Mouse (Mus musculus): Measurements from ENCODE around the gene Ewsr1. TPM values are rescaled to one million over a fixed set of nuclear protein-coding genes. Genes with fewer than 3 reads are reported as not detected.

Gene Ewsr1
- polyA plus RNA-seq, 1 experiment, result 178 TPM

DNA sequence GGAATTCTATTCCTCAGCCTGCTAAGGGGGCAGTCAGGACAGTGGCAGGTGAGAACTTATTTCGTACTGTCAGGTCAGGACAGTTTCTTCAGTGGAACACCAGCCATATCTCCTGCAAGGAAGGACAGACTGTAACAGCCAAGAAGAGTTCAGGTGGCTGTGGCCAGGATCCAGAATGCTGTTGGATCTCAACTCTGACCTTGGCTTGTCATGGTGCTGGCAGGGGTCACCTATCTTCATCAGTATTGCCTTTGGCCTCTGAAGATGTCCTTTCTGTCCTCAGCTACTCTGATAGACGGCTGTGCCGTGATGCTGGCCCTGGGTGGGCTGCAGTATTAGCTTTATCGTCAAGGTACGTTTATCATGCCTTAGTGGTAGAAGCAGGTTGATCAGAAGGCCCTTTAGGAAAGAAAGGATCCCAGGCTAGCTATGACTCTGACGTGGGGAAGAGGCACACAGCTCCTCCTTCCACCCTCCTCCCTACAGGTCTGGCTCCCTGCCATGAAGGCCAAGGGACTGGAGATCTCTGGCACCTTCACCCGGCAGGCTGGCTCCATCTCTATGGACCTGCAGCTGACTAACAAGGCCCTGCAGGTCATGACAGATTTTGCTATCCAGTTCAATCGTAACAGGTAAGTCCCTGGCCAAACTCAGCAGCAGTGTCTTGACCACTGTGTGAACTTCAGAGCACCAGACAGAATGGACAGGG is 61.8 kb downstream of the Ewsr1 start:
- Histone ChIP-seq H3K36me3 (ENCODE audit: control insufficient read depth, insufficient read depth) (peaks cover 40% of the 10 kb centered on the region), H3K79me2 (ENCODE audit: control insufficient read depth, insufficient read depth) (no peaks in the 10 kb centered on the region), H3ac (ENCODE audit: control insufficient read depth, insufficient read length, low read depth) (no peak overlapping the region)

DNA sequence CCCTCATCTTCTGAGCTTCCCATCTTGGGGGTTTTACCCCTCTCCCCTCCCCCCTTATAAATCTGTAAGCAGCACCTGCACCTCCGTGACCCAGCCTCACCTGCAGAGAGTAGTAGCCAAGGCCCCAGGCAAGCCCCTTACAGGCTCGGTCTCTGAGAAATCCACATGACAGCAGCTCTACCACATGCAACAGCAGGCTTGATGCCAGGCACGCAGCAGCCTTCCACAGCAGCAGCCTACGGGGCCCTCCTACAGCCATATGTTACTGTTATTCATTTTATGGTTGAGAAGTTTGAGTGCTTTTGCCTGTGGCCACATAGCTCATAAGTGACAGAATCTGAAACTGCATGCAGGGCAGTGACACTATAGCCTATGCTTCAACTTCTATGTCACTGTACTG is 63.6 kb downstream of the Ewsr1 start:
- H3K27me3 ChIP-seq (ENCODE audit: control insufficient read depth, insufficient read depth, insufficient read length), result no peaks in the 10 kb centered on the region
- TF ChIP-seq MAX (IDR thresholded peaks at IDR 0.05) (no peak), CEBPB (IDR thresholded peaks at IDR 0.05; ENCODE audit: low read depth) (no peak), CTCF (IDR thresholded peaks at IDR 0.05; ENCODE audit: control insufficient read depth, insufficient read depth, insufficient read length) (no peak), MYOD1 (IDR thresholded peaks at IDR 0.05; ENCODE audit: control insufficient read depth, insufficient read length, low read depth) (no peak), USF1 (IDR thresholded peaks at IDR 0.05; ENCODE audit: low read depth) (no peak), FOSL1 (IDR thresholded peaks at IDR 0.05; ENCODE audit: insufficient read depth, low read length, poor library complexity, severe bottlenecking) (no peak)
- H3K4me3 ChIP-seq (ENCODE audit: insufficient read depth, poor library complexity, severe bottlenecking), result no peak overlapping the region
- H3K79me3 ChIP-seq (ENCODE audit: low read depth), result no peaks in the 10 kb centered on the region
- peaks cover 57% of the 10 kb centered on the region for H3K36me3 ChIP-seq (ENCODE audit: control insufficient read depth, insufficient read depth)
- no peaks in the 10 kb centered on the region for H3K79me2 ChIP-seq (ENCODE audit: control insufficient read depth, insufficient read depth)
- H3ac ChIP-seq (ENCODE audit: control insufficient read depth, insufficient read length, low read depth), result no peak overlapping the region

More for the DNA sequence above, 61.8 kb downstream of the Ewsr1 start:
- Histone ChIP-seq H3K79me3 (ENCODE audit: low read depth) (no peaks in the 10 kb centered on the region), H3K27me3 (ENCODE audit: control insufficient read depth, insufficient read depth, insufficient read length) (no peaks in the 10 kb centered on the region), H3K4me3 (ENCODE audit: insufficient read depth, poor library complexity, severe bottlenecking) (no peak overlapping the region)
- TF ChIP-seq USF1 (IDR thresholded peaks at IDR 0.05; ENCODE audit: low read depth) (no peak), CTCF (IDR thresholded peaks at IDR 0.05; ENCODE audit: control insufficient read depth, insufficient read depth, insufficient read length) (no peak), MYOD1 (IDR thresholded peaks at IDR 0.05; ENCODE audit: control insufficient read depth, insufficient read length, low read depth) (no peak), CEBPB (IDR thresholded peaks at IDR 0.05; ENCODE audit: low read depth) (no peak), FOSL1 (IDR thresholded peaks at IDR 0.05; ENCODE audit: insufficient read depth, low read length, poor library complexity, severe bottlenecking) (no peak), MAX (IDR thresholded peaks at IDR 0.05) (no peak), MYOG (IDR thresholded peaks at IDR 0.05; ENCODE audit: control insufficient read depth, extremely low read depth, insufficient read length) (no peak)

DNA sequence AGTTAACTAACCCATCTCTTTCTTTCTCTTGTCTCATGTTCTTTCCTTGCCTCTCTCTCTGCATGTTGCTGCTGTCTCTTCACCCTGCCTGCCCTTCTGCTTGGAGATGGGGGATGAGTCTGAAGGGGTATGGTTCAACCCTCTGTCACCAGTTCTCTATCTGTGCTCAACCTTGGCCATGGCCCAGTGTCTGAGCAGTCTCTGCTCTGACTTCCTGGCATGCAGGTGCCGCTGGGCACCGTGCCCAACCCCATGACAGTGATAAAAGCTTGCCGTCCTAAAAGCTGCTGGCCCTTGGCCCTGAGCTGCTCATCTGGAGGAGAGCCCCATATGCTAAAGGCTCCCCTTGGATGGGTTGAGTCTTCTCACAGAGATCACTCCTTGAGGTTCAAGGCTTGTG is 65.9 kb downstream of the Ewsr1 start:
- Histone ChIP-seq H3K79me2 (ENCODE audit: control insufficient read depth, insufficient read depth) (no peaks in the 10 kb centered on the region), H3K4me3 (ENCODE audit: insufficient read depth, poor library complexity, severe bottlenecking) (no peak overlapping the region), H3ac (ENCODE audit: control insufficient read depth, insufficient read length, low read depth) (no peak overlapping the region), H3K27me3 (ENCODE audit: control insufficient read depth, insufficient read depth, insufficient read length) (no peaks in the 10 kb centered on the region), H3K36me3 (ENCODE audit: control insufficient read depth, insufficient read depth) (peaks cover 67% of the 10 kb centered on the region), H3K79me3 (ENCODE audit: low read depth) (no peaks in the 10 kb centered on the region)
- TF ChIP-seq MYOG (IDR thresholded peaks at IDR 0.05; ENCODE audit: control insufficient read depth, extremely low read depth, insufficient read length), result no peak
- no peak for TF ChIP-seq FOSL1 (IDR thresholded peaks at IDR 0.05; ENCODE audit: insufficient read depth, low read length, poor library complexity, severe bottlenecking)
- TF ChIP-seq CTCF (IDR thresholded peaks at IDR 0.05; ENCODE audit: control insufficient read depth, insufficient read depth, insufficient read length), result no peak
- no peak for TF ChIP-seq CEBPB (IDR thresholded peaks at IDR 0.05; ENCODE audit: low read depth)
- no peak for TF ChIP-seq MYOD1 (IDR thresholded peaks at IDR 0.05; ENCODE audit: control insufficient read depth, insufficient read length, low read depth)
- TF ChIP-seq MAX (IDR thresholded peaks at IDR 0.05), result no peak
- no peak for TF ChIP-seq USF1 (IDR thresholded peaks at IDR 0.05; ENCODE audit: low read depth)

DNA sequence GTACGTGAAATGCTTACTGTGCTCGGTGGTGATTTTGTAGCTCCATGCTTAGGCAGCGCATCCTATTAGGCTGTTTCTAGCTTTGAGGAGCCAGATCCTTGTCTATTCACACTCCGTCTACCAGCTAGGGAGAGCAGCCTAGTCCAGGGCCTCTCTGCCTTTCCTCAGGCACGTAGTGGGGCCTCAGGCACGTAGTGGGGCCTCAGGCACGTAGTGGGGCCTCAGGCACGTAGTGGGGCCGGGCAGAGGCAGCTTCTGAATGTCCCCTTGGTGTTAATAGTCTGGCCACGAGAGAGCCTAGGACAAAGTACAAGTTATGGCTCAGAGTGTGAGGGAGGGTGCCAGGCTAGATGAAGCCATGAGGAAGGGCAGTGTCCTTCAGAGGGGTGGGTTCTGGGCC is 66.4 kb downstream of the Ewsr1 start:
- H3K79me2 ChIP-seq (ENCODE audit: control insufficient read depth, insufficient read depth), result no peaks in the 10 kb centered on the region
- no peak overlapping the region for H3ac ChIP-seq (ENCODE audit: control insufficient read depth, insufficient read length, low read depth)
- H3K4me3 ChIP-seq (ENCODE audit: insufficient read depth, poor library complexity, severe bottlenecking), result no peak overlapping the region
- H3K79me3 ChIP-seq (ENCODE audit: low read depth), result no peaks in the 10 kb centered on the region
- peaks cover 67% of the 10 kb centered on the region for H3K36me3 ChIP-seq (ENCODE audit: control insufficient read depth, insufficient read depth)
- TF ChIP-seq MYOG (IDR thresholded peaks at IDR 0.05; ENCODE audit: control insufficient read depth, extremely low read depth, insufficient read length) (no peak), CEBPB (IDR thresholded peaks at IDR 0.05; ENCODE audit: low read depth) (no peak), CTCF (IDR thresholded peaks at IDR 0.05; ENCODE audit: control insufficient read depth, insufficient read depth, insufficient read length) (no peak), FOSL1 (IDR thresholded peaks at IDR 0.05; ENCODE audit: insufficient read depth, low read length, poor library complexity, severe bottlenecking) (no peak), USF1 (IDR thresholded peaks at IDR 0.05; ENCODE audit: low read depth) (no peak), MYOD1 (IDR thresholded peaks at IDR 0.05; ENCODE audit: control insufficient read depth, insufficient read length, low read depth) (no peak), MAX (IDR thresholded peaks at IDR 0.05) (no peak)
- no peaks in the 10 kb centered on the region for H3K27me3 ChIP-seq (ENCODE audit: control insufficient read depth, insufficient read depth, insufficient read length)

DNA sequence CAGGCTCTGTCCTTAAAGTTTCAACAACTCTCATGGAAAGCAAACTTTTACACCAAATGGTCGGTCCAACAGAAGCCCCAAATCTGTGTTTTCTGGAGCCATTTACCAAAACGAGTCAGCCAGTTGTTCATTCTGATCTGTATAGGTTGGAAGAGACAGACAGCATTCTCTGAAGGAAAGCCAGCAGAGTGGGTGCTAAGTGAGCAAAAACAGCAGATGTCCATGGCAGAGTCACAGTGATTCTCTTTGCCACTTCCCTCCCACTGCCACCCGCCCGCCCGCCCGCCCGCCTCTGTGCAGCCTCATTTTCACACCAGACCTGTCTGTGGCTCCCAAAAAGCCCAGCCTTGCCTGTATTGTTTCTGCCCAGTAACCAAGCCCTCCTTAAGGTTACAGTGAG is 70.8 kb downstream of the Ewsr1 start:
- Histone ChIP-seq H3K4me3 (ENCODE audit: insufficient read depth, poor library complexity, severe bottlenecking) (no peak overlapping the region), H3ac (ENCODE audit: control insufficient read depth, insufficient read length, low read depth) (no peak overlapping the region), H3K36me3 (ENCODE audit: control insufficient read depth, insufficient read depth) (peaks cover 78% of the 10 kb centered on the region), H3K79me3 (ENCODE audit: low read depth) (no peaks in the 10 kb centered on the region), H3K79me2 (ENCODE audit: control insufficient read depth, insufficient read depth) (no peaks in the 10 kb centered on the region), H3K27me3 (ENCODE audit: control insufficient read depth, insufficient read depth, insufficient read length) (no peaks in the 10 kb centered on the region)
- TF ChIP-seq CTCF (IDR thresholded peaks at IDR 0.05; ENCODE audit: control insufficient read depth, insufficient read depth, insufficient read length), result no peak

DNA sequence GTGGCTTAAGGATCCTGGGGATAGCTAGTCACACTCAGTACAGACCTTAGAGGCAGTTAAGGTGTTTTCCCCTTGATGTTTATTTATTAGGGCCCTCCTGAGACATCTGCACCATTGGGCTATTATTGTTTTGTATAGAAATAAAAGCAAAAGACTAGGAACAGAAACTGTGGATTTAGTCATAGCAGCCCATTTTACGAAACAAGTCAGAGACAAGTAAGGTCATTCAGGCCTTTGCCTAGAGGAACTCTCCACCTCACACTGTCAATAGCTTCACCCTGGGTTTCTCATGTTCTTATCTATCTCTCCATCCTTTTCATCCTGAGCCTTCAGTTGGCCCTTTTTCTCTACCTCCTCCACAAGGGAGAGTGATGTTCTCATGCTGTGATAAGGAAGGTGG is 74.0 kb downstream of the Ewsr1 start:
- no peaks in the 10 kb centered on the region for H3K27me3 ChIP-seq (ENCODE audit: control insufficient read depth, insufficient read depth, insufficient read length)
- H3K79me2 ChIP-seq (ENCODE audit: control insufficient read depth, insufficient read depth), result no peaks in the 10 kb centered on the region
- H3ac ChIP-seq (ENCODE audit: control insufficient read depth, insufficient read length, low read depth), result no peak overlapping the region
- no peak overlapping the region for H3K4me3 ChIP-seq (ENCODE audit: insufficient read depth, poor library complexity, severe bottlenecking)
- H3K36me3 ChIP-seq (ENCODE audit: control insufficient read depth, insufficient read depth), result peaks cover 70% of the 10 kb centered on the region
- H3K79me3 ChIP-seq (ENCODE audit: low read depth), result no peaks in the 10 kb centered on the region
- no peak for TF ChIP-seq MAX (IDR thresholded peaks at IDR 0.05)
- TF ChIP-seq USF1 (IDR thresholded peaks at IDR 0.05; ENCODE audit: low read depth), result no peak
- no peak for TF ChIP-seq CEBPB (IDR thresholded peaks at IDR 0.05; ENCODE audit: low read depth)
- TF ChIP-seq CTCF (IDR thresholded peaks at IDR 0.05; ENCODE audit: control insufficient read depth, insufficient read depth, insufficient read length), result no peak
- no peak for TF ChIP-seq FOSL1 (IDR thresholded peaks at IDR 0.05; ENCODE audit: insufficient read depth, low read length, poor library complexity, severe bottlenecking)
- TF ChIP-seq MYOG (IDR thresholded peaks at IDR 0.05; ENCODE audit: control insufficient read depth, extremely low read depth, insufficient read length), result no peak
- no peak for TF ChIP-seq MYOD1 (IDR thresholded peaks at IDR 0.05; ENCODE audit: control insufficient read depth, insufficient read length, low read depth)

All from C2C12 (cell line).